Mouse (Mus musculus) pancreas, adult 10 weeks (tissue): Measurements from ENCODE around the gene Slc6a21. TPM values are rescaled to one million over a fixed set of nuclear protein-coding genes. Genes with fewer than 3 reads are reported as not detected.

ENCODE experiments used
- polyA plus RNA-seq: library from polyadenylated mRNA; stranded (reverse); fragments of 350-450 nt; fragmentation: Illumina TruSeq; extraction: RNeasy Lipid Tissue Mini Kit (QIAGEN cat#74804); gene quantifications from one replicate; pipeline ENCODE4 v1.2.3, GENCODE M21; 2015; ENCODE audit warnings: low read depth, low replicate concordance; ENCODE audit not compliant: insufficient read depth

Gene Slc6a21
- not detected for polyA plus RNA-seq

DNA sequence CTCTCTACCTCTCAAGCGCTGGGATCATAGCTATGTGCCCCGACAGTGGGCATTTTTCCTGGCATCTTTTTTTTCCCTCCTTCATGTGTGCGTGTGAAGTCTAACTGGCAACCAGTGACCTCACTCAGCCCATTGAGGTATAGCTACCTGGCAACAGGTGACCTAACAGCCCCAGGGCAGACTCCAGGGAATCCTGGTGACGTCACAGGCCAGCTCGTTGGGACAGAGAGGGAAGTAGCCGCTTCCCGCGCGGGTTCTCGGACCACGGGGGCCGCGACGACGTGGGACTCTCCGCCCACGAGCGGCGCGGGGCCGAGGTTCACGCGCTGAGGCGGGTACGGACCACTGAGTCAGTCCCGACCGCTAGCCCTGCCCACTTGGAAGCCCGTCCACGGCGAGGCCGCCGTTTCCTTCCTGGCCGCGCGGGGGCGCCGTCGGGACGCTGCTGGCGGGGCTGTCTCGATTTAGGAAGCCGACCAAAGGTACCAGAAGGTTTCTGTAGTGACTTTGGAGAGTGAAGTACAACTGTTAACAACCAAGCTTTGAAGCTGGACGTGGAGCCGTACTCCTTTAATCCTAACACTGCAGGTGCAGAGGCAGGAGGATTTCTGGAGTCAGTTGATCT, at the start of gene Slc6a21:
TSS of gene Slc6a21 (plus strand) at position 378 of the 625 bp plus-strand sequence.

DNA sequence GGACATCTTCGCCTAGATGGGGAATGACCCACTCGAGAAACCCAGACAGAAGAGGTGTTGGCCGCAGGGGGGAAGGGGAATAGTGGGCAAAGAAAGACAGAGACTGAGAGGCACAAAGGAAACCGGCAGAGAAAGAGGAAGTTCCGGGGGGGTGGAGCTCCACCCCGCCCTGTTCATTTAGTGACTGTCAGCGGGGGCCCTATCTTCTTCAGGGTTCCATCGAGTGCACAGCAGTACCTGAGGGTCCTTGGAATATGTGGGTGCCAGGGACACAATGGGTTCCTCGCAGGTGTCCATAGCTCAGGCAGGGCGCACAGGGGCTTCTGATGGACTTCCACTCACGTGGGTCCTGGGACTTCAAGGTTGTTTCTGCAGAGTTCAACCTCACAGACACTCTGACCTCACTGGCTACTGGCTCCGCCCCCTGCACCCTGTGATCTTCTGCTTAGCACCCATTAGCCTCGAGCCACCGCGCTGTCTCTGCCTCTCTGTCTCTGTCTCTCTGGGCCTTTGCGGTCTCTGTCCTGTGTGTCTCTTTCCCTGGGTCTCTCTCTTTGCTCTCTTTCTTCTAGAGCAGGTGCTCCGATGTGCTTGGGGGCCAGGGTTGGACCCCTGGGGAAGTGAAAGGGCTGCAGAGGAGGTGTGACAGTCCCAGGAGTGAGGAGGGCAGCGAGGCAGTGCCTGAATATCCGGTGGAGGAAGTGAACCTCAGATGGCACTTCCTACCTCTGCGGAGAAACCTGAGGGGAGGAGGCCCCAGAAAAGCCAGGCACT, 38.4 kb upstream of the Slc6a21 start, which contains the start of gene Cd37:
TSS of gene Cd37 (minus strand) at position 393 of the 774 bp plus-strand sequence.

DNA sequence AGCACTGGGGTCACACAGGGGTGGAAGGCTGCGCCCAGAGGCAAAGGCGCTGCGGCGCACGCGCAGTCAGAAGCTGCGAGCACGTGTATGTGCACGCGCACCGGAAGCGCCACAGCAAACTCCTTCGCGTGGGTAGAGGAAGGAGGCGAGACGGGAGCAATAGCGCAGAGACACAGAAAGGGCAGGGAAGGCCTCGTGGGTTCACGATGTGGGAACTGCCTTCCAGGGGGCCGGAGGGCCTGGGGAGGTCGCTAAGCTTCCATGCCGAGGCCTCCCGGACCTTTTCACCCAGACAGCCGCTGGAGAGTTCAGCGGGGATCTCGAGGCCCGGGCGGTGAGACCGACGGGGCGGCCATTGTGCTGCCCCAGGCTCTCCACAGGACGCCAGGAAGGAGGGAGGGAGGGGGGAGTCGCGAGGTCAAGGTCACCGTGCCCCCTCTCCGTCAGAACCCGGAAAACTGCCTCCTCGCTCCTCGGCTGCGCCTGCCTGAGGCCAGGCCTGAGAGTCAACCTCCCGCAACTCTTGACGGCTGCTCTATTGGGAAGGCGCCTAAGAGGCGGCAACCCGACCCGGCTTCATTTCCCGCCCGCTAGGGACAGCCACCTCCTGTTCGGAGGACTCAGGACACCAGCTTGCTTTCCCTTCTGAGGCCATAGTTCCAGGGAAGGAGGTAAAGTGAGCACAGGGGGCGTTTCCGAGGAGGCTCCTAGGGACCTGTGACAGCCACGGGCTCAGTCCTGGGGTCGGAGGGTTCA, 36.5 kb upstream of the Slc6a21 start, which contains the start of gene Slc6a16:
TSS of gene Slc6a16 (plus strand) at position 453 of the 756 bp plus-strand sequence.

DNA sequence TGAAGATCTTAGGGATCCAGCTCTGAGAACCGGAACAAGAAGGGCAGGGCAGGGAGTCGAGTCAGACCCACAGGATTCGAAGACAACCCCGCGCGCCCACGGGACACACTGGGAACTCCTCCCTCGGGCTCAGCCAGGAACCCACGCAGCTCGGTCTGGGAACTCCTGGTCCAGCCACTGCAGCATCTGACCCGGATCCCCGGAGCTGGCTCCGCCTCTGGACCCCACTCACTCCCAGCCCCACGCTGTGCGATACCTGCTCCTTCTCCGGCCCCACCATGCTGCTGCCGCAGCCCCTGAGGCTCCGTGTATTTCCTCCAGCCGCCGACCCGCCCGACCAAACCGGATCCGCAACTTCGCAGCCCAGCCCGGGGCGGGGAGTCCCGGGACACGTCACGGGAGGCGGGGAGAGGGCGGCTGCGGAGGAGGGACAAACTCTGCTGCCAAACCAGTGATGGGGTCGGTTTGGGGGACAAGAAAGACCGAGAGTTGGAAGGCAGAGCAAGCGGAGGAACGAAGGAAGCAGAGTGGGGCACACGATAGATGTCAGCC, 56.2 kb downstream of the Slc6a21 start, which contains the start of gene Trpm4:
TSS of gene Trpm4 (minus strand) at position 350 of the 552 bp plus-strand sequence.

DNA sequence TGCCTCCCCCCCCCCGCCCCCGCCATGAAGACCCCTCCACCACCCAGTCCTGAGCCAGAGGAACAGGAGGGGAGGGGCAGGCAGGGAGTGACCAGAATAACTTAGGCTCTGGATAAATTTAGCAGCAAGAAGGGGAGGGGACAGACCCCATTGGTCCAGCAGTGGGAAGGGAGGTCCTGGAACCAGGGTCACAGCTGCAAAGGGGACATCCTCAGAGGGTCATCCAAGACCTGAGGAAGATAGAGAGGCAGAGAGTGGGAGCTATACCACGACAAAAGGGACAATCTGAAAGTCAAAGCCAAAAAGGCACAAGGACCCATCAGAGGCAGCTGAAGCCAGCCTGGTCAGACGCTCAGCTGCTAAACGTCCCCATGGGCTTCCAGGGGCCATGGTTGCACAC, 57.7 kb downstream of the Slc6a21 start, which contains the start of gene Hrc:
TSS of gene Hrc (plus strand) at position 235 of the 400 bp plus-strand sequence.

Other genes starting within 250 kb of the Slc6a21 start
- gene Prr12, start 224.6 kb upstream of the Slc6a21 start, polyA plus RNA-seq, result 5.3 TPM
- 12.8 TPM for gene Nosip, start 215.1 kb upstream of the Slc6a21 start, polyA plus RNA-seq
- gene Prrg2, start 214.8 kb upstream of the Slc6a21 start, polyA plus RNA-seq, result 13.8 TPM
- 25.7 TPM for gene Rcn3, start 185.3 kb upstream of the Slc6a21 start, polyA plus RNA-seq
- 25.4 TPM for gene Fcgrt, start 173.7 kb upstream of the Slc6a21 start, polyA plus RNA-seq
- 500 TPM for gene Rps11, start 153.1 kb upstream of the Slc6a21 start, polyA plus RNA-seq
- gene Rpl13a, start 148.8 kb upstream of the Slc6a21 start, polyA plus RNA-seq, result 1,110 TPM
- 0.61 TPM for gene Gm45713, start 141.3 kb upstream of the Slc6a21 start, polyA plus RNA-seq
- 14.1 TPM for gene Flt3l, start 141.1 kb upstream of the Slc6a21 start, polyA plus RNA-seq
- gene Pih1d1, start 123.2 kb upstream of the Slc6a21 start, polyA plus RNA-seq, result 8.8 TPM
- 9.4 TPM for gene Aldh16a1, start 122.9 kb upstream of the Slc6a21 start, polyA plus RNA-seq
- not detected for gene Slc17a7, start 113.6 kb upstream of the Slc6a21 start, polyA plus RNA-seq
- not detected for gene Gfy, start 97.9 kb upstream of the Slc6a21 start, polyA plus RNA-seq
- gene Pth2, start 96.5 kb upstream of the Slc6a21 start, polyA plus RNA-seq, result not detected
- gene Ccdc155, start 72.6 kb upstream of the Slc6a21 start, polyA plus RNA-seq, result not detected
- 7.0 TPM for gene Dkkl1, start 65.4 kb upstream of the Slc6a21 start, polyA plus RNA-seq
- gene Tead2, start 61.8 kb upstream of the Slc6a21 start, polyA plus RNA-seq, result 98.6 TPM
- 2.7 TPM for gene Cd37, start 38.4 kb upstream of the Slc6a21 start, polyA plus RNA-seq
- gene Slc6a16, start 36.4 kb upstream of the Slc6a21 start, polyA plus RNA-seq, result not detected
- 15.2 TPM for gene Trpm4, start 56.3 kb downstream of the Slc6a21 start, polyA plus RNA-seq
- gene Hrc, start 57.8 kb downstream of the Slc6a21 start, polyA plus RNA-seq, result 0.89 TPM
- 0.92 TPM for gene Ppfia3, start 89.5 kb downstream of the Slc6a21 start, polyA plus RNA-seq
- gene Lin7b, start 93.1 kb downstream of the Slc6a21 start, polyA plus RNA-seq, result 4.4 TPM
- 230 TPM for gene Snrnp70, start 118.2 kb downstream of the Slc6a21 start, polyA plus RNA-seq
- gene Kcna7, start 128.1 kb downstream of the Slc6a21 start, polyA plus RNA-seq, result not detected
- not detected for gene Ntf5, start 136.2 kb downstream of the Slc6a21 start, polyA plus RNA-seq
- not detected for gene Lhb, start 143.3 kb downstream of the Slc6a21 start, polyA plus RNA-seq
- gene Gys1, start 157.3 kb downstream of the Slc6a21 start, polyA plus RNA-seq, result 3.9 TPM
- gene Ruvbl2, start 160.6 kb downstream of the Slc6a21 start, polyA plus RNA-seq, result 11.0 TPM
- 893 TPM for gene Ftl1, start 182.4 kb downstream of the Slc6a21 start, polyA plus RNA-seq
- 42.0 TPM for gene Bax, start 189.4 kb downstream of the Slc6a21 start, polyA plus RNA-seq
- 1.5 TPM for gene Tulp2, start 204.4 kb downstream of the Slc6a21 start, polyA plus RNA-seq
- not detected for gene Gm45808, start 209.3 kb downstream of the Slc6a21 start, polyA plus RNA-seq
- 2.1 TPM for gene Dhdh, start 211.3 kb downstream of the Slc6a21 start, polyA plus RNA-seq
- gene Nucb1, start 232.9 kb downstream of the Slc6a21 start, polyA plus RNA-seq, result 43.0 TPM
- gene Ppp1r15a, start 248.8 kb downstream of the Slc6a21 start, polyA plus RNA-seq, result 14.2 TPM
- 3.5 TPM for gene Plekha4, start 248.8 kb downstream of the Slc6a21 start, polyA plus RNA-seq